Mouse (Mus musculus) gastrocnemius, postnatal 36 days (tissue): ENCODE results near the gene Rps6kb2. TPM values are rescaled to one million over a fixed set of nuclear protein-coding genes. Genes with fewer than 3 reads are reported as not detected.
"Not testable (repeated sequence)": the region's sequence is repeated elsewhere in the genome, so short reads cannot be mapped to it uniquely, and the experiment has no call there.

Source experiments
- DNase-seq, 2 experiments: peaks; one replicate each; pipeline ENCODE4 v3.0.0; 2022
- intact Hi-C: fragments of 180-260 bp; cut with DNase I; formaldehyde crosslinking; loops from one replicate; pipeline ENCODE4 v1.15.1; 2025
- total RNA-seq, 2 experiments: library from RNA; stranded (reverse); gene quantifications; 2 replicates each; pipeline ENCODE4 v1.2.3; 2021

Gene Rps6kb2
- total RNA-seq, 2 experiments from 2014 or later: 25.2 to 26.8 TPM

DNA sequence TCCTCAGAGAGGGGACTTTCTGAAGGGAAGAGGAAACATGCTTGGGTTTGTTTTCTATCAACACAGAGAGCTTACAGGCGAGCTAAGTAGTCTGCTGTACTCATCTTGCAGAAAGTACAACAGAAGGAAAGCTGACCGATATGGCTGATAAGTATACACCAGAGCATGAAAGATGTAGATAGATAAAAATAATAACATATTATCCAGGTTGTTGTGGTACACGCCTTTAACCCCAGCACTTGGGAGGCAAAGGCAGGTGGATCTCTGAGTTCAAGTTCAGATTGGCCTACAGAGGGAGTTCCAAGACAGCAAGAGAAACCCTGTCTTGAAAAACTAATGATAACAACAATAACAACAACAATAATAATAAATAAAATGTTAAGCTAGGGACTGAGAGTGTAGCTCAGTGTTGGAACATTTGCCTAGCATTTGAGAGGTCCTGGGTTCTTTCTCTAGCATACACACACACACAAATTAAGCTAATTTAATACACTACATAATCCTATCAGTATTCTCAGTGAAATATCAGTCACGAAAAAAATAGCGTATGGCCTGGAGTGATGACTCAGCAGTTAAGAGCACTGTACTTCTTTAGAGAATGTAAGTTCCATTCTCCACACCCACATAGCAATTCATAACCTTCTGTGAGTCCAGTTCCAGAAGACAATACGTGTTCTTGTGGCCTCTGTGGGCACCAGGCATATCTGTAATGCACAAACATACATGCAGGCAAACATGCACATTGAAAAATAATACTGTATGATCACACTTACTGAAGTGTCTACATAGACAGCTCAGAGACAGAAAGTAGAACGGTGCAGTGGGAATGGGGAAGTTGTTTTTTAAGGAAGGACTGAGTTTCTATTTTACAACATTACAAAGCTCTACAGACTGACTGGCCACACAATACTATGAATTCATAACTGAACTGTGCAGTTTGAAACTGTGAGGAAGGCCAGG lies 40.5 kb downstream of the Rps6kb2 start:
- DNase-seq: no peak
- intact Hi-C loops: no loop called here

DNA sequence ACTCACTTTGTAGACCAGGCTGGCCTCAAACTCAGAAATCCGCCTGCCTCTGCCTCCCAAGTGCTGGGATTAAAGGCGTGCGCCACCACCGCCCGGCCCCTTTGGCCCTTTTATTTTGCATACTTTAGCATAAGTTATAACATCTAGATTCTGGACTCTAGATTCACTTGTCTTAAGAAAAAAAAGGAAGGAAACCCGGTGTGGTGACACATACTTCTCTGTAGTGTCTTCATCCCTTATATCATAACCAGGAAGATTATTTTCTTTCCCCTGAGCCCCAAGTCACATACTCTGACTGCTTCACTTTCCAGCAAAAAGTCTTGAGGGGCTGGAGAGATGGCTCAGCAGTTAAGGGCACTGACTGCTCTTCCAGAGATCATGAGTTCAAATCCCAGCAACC lies 41.3 kb downstream of the Rps6kb2 start:
- intact Hi-C loops, DNase-seq: not testable (repeated sequence)

DNA sequence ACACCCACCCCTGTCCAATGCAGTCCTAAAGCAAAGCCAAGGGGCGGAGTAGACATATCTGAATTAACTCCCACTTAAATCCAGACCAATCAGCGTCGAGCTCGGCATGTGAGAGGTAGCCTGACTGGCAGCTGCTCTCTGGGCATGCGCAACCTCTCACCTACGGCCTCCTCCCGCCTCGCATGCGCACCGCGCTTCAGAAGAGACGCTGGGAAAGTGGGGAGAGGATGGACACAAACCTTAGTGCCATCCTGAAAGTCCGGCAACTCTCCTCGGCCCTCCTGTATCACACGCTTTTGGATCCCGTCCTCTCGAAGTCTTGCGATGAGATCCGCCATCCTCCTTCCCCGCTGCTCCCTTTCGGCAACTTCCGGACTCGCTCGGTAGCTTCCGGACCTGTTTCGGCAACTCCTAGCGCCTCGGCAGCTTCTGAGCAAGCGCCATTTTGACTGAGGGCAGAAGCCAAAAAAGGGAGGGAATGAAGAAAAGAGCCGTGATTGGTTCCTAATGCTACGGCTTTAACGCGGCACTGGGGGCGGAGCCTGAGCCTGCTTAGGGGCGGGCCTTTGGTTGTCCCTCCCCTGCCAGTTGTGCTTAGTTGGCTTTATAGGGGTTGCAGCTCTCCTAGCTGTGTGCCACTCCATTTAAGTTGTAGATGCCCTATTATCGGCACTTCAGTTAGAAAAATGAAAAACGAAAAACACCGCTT lies 41.9 kb downstream of the Rps6kb2 start:
- intact Hi-C loops: no loop called here
- peak; percentile 95 to 98 for DNase-seq

DNA sequence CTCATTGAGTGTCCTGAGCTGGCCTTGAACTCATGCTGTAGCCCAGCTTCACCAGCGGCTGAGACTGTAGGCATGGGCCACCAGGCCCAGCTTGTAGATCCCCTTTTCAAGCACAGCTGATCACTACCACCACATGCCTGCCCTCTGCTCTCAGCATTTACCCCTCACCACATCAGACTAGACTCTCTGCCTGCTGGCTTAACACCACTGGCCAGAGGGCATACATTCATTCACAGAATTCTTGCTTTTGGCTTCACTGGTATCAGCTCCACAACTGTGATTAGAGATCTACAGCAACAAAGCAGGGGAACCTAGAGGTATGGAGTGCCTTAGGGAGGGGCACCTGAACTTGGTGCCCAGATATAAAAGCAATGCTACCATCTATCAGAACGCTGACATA lies 42.7 kb downstream of the Rps6kb2 start:
- intact Hi-C loops: no loop called here
- no peak for DNase-seq

DNA sequence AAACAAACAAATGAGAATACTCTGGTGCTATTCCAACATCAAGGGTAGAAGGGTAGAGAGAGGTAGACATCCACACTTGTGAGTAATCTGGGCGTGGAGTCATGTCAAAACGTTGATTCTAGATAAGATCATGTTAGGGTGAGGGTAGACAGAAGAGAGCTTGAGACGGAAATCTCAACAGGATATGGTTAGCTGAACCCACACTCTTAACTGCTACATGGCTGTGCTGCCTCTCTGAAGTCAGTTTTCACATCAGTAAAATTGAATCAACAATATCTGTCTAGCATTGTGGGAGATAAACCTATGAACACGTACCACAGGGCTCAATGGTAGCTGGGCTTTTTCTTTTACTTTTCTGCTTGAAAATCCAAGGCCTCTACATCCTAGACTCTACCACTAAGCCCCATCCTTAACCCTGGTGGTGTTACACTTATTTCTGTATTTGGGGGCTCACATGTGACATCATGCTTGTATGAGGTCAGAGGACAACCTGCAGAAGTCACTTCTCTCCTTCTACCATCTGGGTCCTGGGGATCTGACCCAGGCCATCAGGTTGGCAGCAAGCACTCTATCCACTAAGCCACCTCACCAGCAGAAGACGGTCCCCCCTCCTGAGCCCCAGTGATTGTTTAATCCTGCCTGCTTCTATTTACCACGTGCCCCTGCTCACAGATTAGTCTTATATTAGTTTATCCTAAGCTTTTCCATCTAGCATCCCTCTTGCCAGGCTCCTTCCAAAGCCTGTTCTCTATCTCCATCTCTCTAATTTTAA lies 43.3 kb downstream of the Rps6kb2 start:
- intact Hi-C loops: no loop called here
- DNase-seq: no peak

DNA sequence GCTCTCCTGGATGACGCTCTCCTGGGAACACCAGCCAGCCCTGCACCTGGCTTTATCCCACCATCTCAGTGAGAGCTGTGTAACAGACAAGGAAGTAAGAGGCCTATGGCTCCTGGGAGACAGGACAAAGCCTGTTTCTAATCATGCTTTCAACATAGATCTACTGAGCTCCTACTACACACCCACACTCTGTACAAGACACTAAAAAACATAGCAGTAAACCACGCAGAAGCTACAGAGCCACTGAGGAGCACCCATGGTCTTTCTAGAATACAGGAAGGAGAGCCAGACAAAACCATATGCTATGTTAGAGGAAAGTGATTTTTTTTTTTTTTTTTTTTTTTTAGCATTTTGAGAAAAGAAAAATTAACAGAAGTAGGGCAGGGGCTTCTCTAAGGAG lies 44.8 kb downstream of the Rps6kb2 start:
- intact Hi-C loops: no loop called here
- DNase-seq: no peak

DNA sequence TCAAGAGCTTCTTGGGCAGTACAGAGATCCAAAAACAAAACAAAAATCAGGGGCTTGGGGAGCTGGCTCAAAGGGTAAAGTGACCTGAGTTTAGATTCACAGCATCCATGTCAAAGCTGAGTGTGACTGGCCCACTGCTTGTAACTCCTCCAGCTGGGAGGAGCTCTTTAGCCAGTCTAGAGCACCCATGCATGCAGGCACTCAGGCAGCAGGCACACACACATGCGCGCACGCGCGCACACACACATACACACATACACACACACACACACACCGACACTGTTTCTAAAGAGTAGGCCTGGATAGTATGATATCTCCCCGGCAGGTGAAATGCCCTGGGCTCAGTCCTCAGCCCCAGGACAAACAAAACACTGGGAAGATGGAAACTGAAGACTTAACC lies 46.1 kb downstream of the Rps6kb2 start:
- no peak for DNase-seq
- intact Hi-C loops: no loop called here

DNA sequence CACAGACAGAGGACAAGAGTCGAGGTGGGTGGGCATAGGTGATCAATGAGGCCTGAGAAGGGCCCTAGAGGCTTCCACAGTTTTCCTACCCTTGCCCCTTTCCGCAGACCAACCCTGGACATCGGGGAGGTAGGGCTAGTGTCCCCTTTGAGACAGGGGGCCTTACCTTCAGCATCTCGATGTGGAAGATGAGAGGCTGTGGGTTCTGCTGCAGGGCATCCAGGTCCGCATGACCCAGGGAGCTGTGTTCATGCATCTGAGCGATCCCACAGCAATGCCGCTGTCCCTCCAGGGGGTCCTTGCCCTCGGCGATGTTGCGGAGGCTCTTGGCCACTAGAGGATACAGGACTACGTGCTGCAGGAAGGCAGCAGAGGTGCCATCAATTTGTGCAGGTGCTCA lies 47.3 kb downstream of the Rps6kb2 start:
- DNase-seq: no peak
- intact Hi-C loops: no loop called here

DNA sequence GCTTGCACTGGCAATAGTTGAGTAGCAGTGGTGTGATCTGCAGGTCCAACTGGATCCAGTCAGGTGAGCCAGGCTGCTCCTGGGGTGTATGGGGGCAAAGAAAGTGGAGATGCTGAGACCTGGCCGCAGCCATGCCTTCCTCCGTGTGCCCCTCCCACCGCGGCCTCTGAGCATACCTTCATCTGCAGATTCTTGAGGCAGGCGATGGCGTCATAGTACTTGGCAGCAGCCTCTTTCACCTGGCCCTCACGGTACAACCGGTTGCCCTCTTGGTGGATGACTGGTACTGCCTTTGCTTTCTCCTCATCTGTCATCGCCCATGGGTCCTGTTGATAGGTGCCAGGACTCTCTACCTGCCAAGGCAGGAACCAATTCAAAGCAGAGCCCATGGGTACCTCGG lies 48.0 kb downstream of the Rps6kb2 start:
- DNase-seq: no peak
- intact Hi-C loops: no loop called here

DNA sequence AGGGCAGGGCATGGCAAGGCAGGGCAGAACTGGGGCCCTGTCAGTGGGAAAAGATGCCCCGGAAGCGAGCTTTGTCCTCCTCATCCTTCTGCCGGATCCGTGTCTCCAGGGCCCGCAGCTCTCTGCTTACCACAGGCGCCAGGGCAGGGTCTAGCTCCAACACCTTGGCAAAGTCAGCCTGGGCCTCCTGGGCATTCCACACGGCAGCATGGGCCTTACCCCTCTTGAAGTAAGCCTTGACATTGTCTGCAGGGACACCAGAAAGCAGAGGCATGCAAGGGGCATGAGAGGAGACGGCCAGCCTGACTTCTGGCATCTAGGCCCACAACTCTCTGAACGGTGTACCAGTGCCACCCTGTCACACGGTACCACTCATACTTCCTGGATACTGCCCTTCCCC lies 48.6 kb downstream of the Rps6kb2 start:
- DNase-seq: no peak
- intact Hi-C loops: no loop called here

DNA sequence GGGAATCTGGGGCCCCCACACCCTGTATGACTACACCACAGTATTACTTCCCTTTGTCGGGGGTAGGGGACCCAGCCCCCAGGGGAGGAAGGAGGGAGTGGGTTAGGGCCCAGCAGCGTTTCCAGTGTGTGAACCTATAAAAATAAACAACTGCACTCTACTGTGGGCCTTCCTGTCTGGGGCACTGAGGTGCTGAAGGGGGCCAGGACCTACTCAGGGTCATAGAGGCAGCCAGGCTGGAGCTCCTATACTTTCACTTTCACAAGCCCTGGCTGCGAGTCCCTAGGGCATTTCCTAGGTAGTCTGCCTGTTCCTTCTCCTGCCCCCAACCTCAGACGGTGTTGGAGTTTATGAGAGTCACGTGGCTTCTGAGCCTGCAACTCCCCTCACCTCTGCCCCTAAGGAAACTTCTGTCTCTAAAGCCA lies 49.3 kb downstream of the Rps6kb2 start:
- DNase-seq: no peak
- intact Hi-C loops: no loop called here

DNA sequence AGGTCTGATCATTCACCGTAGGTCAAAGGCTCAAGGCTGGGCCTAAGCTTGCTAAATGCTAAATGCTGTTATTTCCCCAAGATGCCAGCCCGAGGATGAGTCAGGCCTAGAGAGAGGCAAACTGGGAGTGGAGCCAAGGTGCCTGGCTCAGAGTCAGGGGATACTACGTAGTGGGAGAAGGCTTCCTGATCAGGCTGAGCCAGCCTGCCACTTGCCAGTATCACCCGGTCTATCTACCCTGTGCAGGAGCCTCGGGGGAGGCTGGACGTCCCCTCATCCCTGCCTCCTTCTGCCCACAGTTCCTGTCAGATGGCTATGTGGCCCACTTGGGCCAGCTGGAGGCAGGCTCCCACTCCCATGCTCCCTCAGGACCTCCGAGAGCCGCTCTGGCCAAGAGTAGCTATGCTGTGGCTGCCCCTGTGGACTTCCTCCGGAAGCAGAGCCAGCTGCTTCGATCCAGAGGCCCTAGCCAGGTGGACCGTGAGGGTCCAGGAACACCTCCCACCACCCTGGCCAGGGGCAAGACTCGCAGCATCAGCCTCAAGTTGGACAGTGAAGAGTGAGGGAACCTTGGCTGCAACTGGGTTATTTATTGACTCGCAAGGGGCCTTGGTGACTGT lies 49.9 kb downstream of the Rps6kb2 start:
- DNase-seq: peak; percentile 79 to 80
- intact Hi-C loops: no loop called here

DNA sequence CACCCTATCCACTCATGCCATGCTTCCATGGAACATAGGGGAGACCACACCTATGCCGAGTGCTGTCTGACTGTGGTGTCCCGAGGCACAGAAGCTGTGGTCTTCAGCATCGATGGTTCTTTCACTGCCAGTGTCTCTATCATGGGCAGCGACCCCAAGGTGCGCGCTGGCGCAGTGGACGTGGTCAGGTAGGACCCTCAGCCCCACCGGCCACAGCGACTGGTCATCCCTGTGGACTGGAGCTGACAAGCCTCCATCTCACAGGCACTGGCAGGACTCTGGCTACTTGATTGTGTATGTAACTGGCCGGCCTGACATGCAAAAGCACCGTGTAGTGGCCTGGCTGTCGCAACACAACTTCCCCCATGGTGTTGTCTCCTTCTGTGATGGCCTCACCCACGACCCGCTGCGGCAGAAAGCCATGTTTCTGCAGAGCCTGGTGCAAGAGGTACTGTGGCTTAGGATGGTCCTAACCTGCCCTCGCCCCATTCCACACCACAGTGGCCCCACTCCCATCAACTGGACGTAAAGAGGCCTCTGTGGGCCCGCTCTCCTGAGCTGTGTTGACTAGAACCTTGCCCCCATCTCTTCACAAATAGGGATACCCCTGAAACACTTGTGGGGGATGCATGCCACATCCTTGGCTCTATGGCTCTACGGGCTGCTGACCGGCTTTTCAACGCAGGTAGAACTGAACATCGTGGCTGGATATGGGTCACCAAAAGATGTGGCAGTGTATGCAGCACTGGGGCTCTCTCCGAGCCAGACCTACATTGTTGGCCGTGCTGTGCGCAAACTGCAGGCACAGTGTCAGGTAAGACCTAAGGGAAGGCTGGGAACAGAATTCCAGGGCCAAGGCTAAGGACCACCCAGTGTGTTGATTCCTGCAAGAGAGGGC lies 50.8 kb downstream of the Rps6kb2 start:
- DNase-seq: no peak
- intact Hi-C loops: no loop called here

DNA sequence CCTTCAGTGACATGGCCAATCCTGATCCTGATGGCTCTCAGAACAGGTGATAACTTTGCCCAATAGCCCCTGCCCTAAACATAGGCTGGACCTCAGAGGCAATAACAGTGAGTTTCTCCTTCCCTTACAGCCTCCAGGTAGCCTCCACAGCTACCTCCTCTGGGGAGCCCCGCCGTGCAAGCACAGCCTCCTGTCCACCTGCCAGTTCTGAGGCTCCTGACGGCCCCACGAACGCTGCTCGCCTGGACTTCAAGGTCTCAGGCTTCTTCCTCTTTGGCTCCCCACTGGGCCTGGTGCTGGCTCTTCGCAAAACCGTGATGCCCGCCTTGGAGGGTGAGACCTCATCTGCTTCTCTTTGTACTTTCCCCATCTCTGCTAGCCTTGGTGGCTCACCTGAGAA lies 54.6 kb downstream of the Rps6kb2 start:
- DNase-seq: no peak
- intact Hi-C loops: no loop called here

DNA sequence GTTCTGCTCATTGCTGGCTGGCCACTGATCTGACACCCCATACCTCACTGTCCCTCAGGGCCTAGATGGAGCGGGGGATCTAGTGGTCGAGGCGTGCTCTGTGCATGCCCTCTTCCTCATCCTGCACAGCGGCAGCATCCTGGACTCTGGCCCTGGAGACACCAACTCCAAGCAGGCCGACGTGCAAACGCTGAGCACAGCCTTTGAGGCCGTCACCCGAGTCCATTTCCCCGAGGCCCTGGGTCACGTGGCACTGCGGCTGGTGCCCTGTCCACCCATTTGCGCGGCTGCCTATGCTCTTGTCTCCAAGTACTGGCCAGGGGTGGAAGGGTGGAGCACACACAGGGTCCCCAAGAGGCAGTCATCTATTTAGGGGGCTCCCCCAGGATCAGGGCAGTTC lies 56.5 kb downstream of the Rps6kb2 start:
- no peak for DNase-seq
- intact Hi-C loops: no loop called here

DNA sequence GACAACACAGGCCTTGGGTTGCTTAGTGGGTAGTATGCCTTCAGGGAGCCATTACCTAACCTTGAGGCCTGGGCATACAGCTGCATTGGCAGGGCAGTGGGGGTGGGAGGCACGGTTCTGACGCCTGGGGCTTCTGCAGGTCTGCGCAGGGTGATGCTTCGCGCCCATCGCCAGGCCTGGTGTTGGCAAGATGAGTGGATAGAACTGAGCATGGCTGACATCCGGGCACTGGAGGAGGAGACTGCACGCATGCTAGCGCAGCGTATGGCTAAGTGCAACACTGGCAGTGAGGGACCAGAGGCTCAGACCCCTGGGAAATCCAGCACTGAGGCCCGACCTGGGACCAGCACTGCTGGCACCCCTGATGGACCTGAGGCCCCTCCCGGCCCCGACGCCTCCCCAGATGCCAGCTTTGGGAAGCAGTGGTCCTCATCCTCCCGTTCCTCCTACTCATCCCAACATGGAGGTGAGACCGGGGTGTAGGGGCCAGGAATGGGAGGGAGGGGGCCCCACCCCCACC lies 58.4 kb downstream of the Rps6kb2 start:
- no peak for DNase-seq
- intact Hi-C loops: no loop called here
